Mouse (Mus musculus): ENCODE data around the gene Rasl11b. TPM values are rescaled to one million over a fixed set of nuclear protein-coding genes. Genes with fewer than 3 reads are reported as not detected.

The Rasl11b gene
- polyA plus RNA-seq, 1 experiment from 2014 or later, result 52.8 TPM

DNA sequence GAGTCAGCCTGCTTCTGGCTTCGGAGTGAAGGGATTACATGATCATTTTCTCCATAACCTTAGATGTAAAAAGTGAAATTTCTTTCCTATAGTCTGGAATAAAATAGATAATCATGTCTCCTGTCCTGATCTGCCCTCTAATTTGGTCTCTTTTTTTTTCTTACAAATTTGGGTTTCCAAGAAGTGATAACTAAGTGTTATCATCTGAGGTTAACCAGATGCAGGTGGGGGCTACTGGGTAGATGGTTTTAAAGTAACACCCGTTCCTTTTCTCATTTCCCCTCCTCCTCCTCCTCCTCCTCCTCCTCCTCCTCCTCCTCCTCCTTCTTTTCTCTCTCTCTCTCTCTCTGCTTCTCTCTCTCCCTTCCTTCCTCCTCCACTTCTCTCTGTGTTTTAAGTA lies 2.1 kb upstream of the Rasl11b start:
- H3K9ac ChIP-seq (ENCODE audit: low read length), result no peak overlapping the region
- no peaks in the 10 kb centered on the region for H3K9me3 ChIP-seq (replicated peaks; ENCODE audit: control insufficient read depth, low read length)
- H3K36me3 ChIP-seq (ENCODE audit: control insufficient read depth, insufficient read depth, low read length), result peaks cover 2% of the 10 kb centered on the region; the same call in 1 of the 2 replicates
- H3K4me2 ChIP-seq (ENCODE audit: low read depth, low read length), result no peak overlapping the region
- H3K27me3 ChIP-seq (ENCODE audit: control insufficient read depth, insufficient read depth, low read length), result no peaks in the 10 kb centered on the region
- peaks cover 35% of the 10 kb centered on the region for H3K4me1 ChIP-seq (ENCODE audit: control insufficient read depth, insufficient read depth, low read length)
- 62% methylated on average over 2 of the region's 2 CpGs for WGBS
- no peak overlapping the region for H3K27ac ChIP-seq (ENCODE audit: low read length)
- no peak overlapping the region for H3K4me3 ChIP-seq (replicated peaks; ENCODE audit: low read length)
- no peak for ATAC-seq (ENCODE audit: insufficient read depth, low FRiP score)

DNA sequence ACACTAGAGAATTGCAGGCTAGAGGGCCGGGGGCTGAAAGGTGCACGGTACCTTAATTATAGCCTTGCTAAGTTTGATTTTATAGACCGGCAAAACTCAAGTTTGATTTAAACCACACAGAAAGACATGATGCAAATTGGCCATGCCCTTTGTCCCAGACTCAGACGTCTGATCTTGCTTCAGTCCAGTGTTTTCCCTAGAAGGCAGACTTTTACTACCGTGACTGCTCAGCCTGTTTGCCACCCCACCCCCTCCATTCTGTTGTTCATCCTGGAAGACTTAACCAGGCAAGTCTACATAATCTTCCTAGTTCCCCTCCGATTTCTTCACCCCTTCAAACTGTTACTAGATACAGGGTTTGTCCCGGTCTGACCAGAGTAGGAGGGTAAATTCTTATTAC lies 1.5 kb upstream of the Rasl11b start:
- Histone ChIP-seq H3K4me1 (ENCODE audit: control insufficient read depth, insufficient read depth, low read length) (peaks cover 41% of the 10 kb centered on the region), H3K27me3 (ENCODE audit: control insufficient read depth, insufficient read depth, low read length) (no peaks in the 10 kb centered on the region), H3K9me3 (replicated peaks; ENCODE audit: control insufficient read depth, low read length) (no peaks in the 10 kb centered on the region), H3K4me2 (ENCODE audit: low read depth, low read length) (no peak overlapping the region; the same call in 1 of the 2 replicates), H3K36me3 (ENCODE audit: control insufficient read depth, insufficient read depth, low read length) (peaks cover 8% of the 10 kb centered on the region), H3K4me3 (replicated peaks; ENCODE audit: low read length) (no peak overlapping the region), H3K9ac (ENCODE audit: low read length) (no peak overlapping the region), H3K27ac (ENCODE audit: low read length) (peak overlapping the region; percentile 0; the same call in 1 of the 2 replicates)
- ATAC-seq (ENCODE audit: insufficient read depth, low FRiP score), result no peak
- WGBS, result 39% methylated on average over 7 of the region's 7 CpGs

DNA sequence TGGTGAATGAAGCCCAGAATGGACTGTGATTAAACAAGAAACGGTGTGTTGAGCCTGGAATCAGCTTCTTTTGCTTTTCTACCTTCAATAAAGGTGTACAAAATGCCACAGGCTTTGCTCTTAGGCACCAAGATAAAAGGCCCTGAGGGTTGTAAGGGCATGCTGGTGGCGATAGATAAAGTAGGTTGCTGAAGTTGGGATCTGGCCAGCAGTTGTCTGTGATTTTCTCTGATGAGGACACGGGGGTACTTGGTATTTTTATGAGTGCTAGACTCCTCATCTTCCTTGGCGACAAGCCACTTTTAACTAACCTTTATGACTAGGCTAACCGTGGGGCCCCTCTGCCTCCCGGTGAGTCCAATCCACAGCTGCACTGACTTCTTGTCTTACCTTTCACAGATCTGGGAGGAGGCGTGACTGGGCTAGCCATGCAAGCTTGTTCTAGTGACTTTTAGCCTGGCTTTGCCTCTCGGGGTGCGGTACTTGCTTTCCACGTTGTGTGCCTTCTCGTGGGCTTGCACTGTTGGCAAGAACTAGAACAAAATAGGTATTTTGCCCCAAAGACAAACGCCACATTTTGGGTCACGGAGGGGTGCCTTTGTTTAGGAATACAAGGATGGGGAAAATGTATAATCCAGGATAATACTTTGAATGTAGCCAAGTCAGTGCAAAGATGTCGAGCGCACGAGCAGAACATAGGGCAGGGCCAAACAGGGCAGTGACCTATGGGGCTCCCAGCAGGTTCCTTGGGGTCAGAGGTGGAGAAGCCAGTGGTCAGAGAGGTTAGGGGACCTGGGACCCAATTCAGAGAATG lies 852 bp upstream of the Rasl11b start:
- Histone ChIP-seq H3K9ac (ENCODE audit: low read length) (peak overlapping the region; percentile 89), H3K36me3 (ENCODE audit: control insufficient read depth, insufficient read depth, low read length) (peaks cover 13% of the 10 kb centered on the region), H3K4me1 (ENCODE audit: control insufficient read depth, insufficient read depth, low read length) (peaks cover 47% of the 10 kb centered on the region), H3K4me2 (ENCODE audit: low read depth, low read length) (peak overlapping the region; percentile 99), H3K9me3 (replicated peaks; ENCODE audit: control insufficient read depth, low read length) (no peaks in the 10 kb centered on the region), H3K27ac (ENCODE audit: low read length) (peak overlapping the region; percentile 54; the same call in 1 of the 2 replicates), H3K4me3 (replicated peaks; ENCODE audit: low read length) (peak overlapping the region; percentile 99), H3K27me3 (ENCODE audit: control insufficient read depth, insufficient read depth, low read length) (no peaks in the 10 kb centered on the region)
- WGBS, result 33% methylated on average over 16 of the region's 16 CpGs
- no peak for ATAC-seq (ENCODE audit: insufficient read depth, low FRiP score)

DNA sequence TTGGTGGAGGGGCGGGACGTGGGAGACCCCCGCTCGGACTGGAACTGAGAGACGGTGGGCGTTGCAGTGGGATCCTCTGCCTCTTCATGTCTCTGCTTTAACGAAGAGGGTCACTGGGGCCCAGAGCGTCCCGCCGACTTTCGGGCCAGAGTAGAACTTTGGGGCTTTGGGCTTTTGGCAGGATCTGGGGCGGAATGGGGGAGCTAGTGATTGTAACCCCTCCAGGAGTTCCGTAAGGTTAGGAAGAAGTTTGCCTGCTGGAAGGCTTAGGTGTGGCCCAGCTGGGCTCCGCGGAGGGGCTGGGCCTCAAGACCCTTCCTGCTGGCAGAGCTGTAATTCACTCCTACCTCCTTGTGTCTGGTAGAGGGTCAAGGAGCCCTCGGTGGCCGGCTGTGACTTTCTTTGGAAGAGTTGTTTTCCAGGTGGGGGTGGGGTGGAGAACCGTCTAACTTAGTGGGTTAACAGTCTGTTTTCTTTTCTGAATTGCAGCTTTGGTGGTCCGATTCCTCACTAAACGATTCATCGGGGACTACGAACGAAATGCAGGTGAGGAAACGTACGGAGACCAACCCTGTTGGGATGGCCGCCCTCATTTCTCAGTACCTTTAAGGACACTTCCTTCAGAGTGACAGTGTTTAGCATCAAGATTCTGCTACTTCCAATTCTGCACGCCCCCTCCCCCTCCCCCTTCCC lies 674 bp downstream of the Rasl11b start:
- Histone ChIP-seq H3K27me3 (ENCODE audit: control insufficient read depth, insufficient read depth, low read length) (no peaks in the 10 kb centered on the region), H3K36me3 (ENCODE audit: control insufficient read depth, insufficient read depth, low read length) (peaks cover 13% of the 10 kb centered on the region), H3K9ac (ENCODE audit: low read length) (peak overlapping the region; percentile 98), H3K27ac (ENCODE audit: low read length) (peak overlapping the region; percentile 84), H3K4me1 (ENCODE audit: control insufficient read depth, insufficient read depth, low read length) (peaks cover 39% of the 10 kb centered on the region), H3K4me2 (ENCODE audit: low read depth, low read length) (peak overlapping the region; percentile 99), H3K4me3 (replicated peaks; ENCODE audit: low read length) (peak overlapping the region; percentile 99), H3K9me3 (replicated peaks; ENCODE audit: control insufficient read depth, low read length) (no peaks in the 10 kb centered on the region)
- peak; percentile 9; the same call in 1 of the 2 replicates for ATAC-seq (ENCODE audit: insufficient read depth, low FRiP score)
- WGBS, result 3% methylated on average over 27 of the region's 27 CpGs

DNA sequence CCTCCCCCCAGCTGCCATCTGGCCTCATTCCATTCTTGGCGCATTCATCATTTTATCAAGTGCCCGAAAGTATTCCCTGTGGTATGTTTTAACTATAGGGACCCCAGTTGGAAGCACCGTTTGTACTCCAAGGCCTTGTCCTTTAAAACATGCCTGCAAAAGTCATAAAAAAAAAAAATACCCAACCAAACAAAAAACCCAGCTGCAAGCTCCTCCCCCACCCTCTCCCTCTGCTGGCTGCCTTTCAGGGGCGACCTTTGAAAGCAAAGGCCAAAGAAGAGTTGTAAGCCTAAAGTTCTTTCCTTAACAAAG lies 1.2 kb downstream of the Rasl11b start:
- no peaks in the 10 kb centered on the region for H3K9me3 ChIP-seq (replicated peaks; ENCODE audit: control insufficient read depth, low read length)
- 2% methylated on average over 4 of the region's 4 CpGs for WGBS
- peaks cover 13% of the 10 kb centered on the region for H3K36me3 ChIP-seq (ENCODE audit: control insufficient read depth, insufficient read depth, low read length)
- ATAC-seq (ENCODE audit: insufficient read depth, low FRiP score), result no peak
- peaks cover 39% of the 10 kb centered on the region for H3K4me1 ChIP-seq (ENCODE audit: control insufficient read depth, insufficient read depth, low read length)
- H3K4me3 ChIP-seq (replicated peaks; ENCODE audit: low read length), result peak overlapping the region; percentile 99
- H3K27me3 ChIP-seq (ENCODE audit: control insufficient read depth, insufficient read depth, low read length), result no peaks in the 10 kb centered on the region
- H3K27ac ChIP-seq (ENCODE audit: low read length), result no peak overlapping the region
- H3K4me2 ChIP-seq (ENCODE audit: low read depth, low read length), result peak overlapping the region; percentile 99
- H3K9ac ChIP-seq (ENCODE audit: low read length), result peak overlapping the region; percentile 98

DNA sequence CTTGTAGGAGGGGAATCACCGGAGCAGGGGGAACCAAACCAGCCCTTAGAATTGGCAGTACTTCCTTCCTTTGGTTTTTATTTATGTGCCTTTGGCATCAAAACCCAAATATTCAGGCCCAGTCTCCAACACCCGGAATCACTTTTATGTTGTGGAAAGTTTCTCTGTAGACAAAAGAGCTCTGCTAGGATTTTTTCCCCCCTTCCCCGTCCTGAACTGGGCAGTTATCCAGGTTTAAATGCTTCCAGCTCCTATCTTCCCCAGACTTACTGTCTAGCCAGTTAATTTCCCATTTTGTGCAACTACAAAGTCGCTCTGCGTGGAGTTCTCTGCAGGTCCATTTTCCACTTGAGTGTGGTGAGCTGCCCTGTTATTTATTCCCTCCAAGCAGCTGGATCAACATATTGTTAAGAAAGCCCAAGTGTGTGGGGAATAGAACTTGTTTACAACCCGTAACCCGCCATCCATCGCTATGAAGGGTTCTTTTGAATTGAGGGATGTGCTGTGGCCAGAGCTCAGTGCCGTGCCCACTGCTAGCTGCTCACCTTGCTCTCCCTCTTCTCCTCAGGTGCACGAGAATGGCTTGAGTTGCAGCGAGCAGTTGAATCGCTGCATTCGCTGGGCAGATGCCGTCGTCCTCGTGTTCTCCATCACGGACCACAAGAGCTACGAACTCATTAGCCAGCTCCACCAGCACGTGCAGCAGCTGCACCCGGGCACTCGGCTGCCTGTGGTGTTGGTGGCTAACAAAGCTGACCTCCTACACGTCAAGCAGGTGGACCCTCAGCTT lies 2.6 kb downstream of the Rasl11b start:
- H3K27ac ChIP-seq (ENCODE audit: low read length), result peak overlapping the region; percentile 64
- no peak for ATAC-seq (ENCODE audit: insufficient read depth, low FRiP score)
- peaks cover 39% of the 10 kb centered on the region for H3K4me1 ChIP-seq (ENCODE audit: control insufficient read depth, insufficient read depth, low read length)
- peak overlapping the region; percentile 99 for H3K4me3 ChIP-seq (replicated peaks; ENCODE audit: low read length)
- H3K9ac ChIP-seq (ENCODE audit: low read length), result peak overlapping the region; percentile 66
- peaks cover 13% of the 10 kb centered on the region for H3K36me3 ChIP-seq (ENCODE audit: control insufficient read depth, insufficient read depth, low read length)
- H3K27me3 ChIP-seq (ENCODE audit: control insufficient read depth, insufficient read depth, low read length), result no peaks in the 10 kb centered on the region
- H3K4me2 ChIP-seq (ENCODE audit: low read depth, low read length), result peak overlapping the region; percentile 99
- no peaks in the 10 kb centered on the region for H3K9me3 ChIP-seq (replicated peaks; ENCODE audit: control insufficient read depth, low read length)
- 69% methylated on average over 22 of the region's 22 CpGs for WGBS

DNA sequence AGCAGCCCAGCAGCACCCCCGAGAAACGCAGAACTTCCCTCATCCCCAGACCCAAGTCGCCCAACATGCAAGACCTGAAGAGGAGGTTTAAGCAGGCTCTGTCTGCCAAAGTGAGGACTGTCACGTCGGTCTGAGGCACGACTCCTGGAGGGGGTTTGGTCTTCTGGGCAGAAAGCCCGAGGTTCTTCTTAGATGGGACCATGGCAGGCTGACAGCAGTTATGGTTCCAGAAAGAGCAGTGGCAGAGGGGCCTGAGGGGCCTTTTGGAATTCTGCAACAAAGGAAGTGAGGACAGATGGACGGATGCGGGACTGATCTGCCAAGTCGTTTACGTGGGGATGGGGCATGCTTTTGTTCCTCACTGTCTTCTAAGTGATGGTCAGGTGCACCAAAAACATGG lies 3.4 kb downstream of the Rasl11b start:
- WGBS, result 68% methylated on average over 11 of the region's 11 CpGs
- peak overlapping the region; percentile 66; the same call in 1 of the 2 replicates for H3K9ac ChIP-seq (ENCODE audit: low read length)
- H3K27ac ChIP-seq (ENCODE audit: low read length), result no peak overlapping the region
- no peaks in the 10 kb centered on the region for H3K27me3 ChIP-seq (ENCODE audit: control insufficient read depth, insufficient read depth, low read length)
- 0 out of 2 replicates have a peak, but pooled peaks cover 4% of the 10 kb centered on the region for H3K9me3 ChIP-seq (replicated peaks; ENCODE audit: control insufficient read depth, low read length)
- H3K36me3 ChIP-seq (ENCODE audit: control insufficient read depth, insufficient read depth, low read length), result peaks cover 13% of the 10 kb centered on the region
- no peak for ATAC-seq (ENCODE audit: insufficient read depth, low FRiP score)
- peaks cover 38% of the 10 kb centered on the region for H3K4me1 ChIP-seq (ENCODE audit: control insufficient read depth, insufficient read depth, low read length)
- H3K4me3 ChIP-seq (replicated peaks; ENCODE audit: low read length), result peak overlapping the region; percentile 99
- peak overlapping the region; percentile 99 for H3K4me2 ChIP-seq (ENCODE audit: low read depth, low read length)

DNA sequence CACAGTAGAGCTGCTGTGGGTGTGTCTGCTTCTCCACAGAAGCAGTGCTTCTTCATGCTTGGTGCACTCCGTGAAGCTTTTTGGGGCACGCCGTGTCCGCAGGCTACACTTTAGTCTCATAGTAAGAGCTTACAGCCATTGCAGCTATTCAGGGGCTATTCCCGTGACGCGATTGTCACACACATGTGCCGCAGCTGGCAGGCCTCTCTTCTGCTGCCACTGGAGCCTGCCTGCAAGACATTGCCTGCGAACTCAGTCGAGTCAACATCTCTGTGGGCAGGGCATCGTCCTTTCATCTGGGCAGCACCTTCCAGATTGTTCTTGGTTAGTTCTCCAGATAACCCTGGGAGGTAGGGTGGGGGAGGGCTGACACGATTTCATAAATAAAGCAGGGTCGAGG lies 4.7 kb downstream of the Rasl11b start:
- Histone ChIP-seq H3K9ac (ENCODE audit: low read length) (no peak overlapping the region), H3K36me3 (ENCODE audit: control insufficient read depth, insufficient read depth, low read length) (peaks cover 13% of the 10 kb centered on the region), H3K4me3 (replicated peaks; ENCODE audit: low read length) (no peak overlapping the region), H3K27me3 (ENCODE audit: control insufficient read depth, insufficient read depth, low read length) (no peaks in the 10 kb centered on the region), H3K4me1 (ENCODE audit: control insufficient read depth, insufficient read depth, low read length) (peaks cover 28% of the 10 kb centered on the region), H3K4me2 (ENCODE audit: low read depth, low read length) (no peak overlapping the region), H3K27ac (ENCODE audit: low read length) (no peak overlapping the region), H3K9me3 (replicated peaks; ENCODE audit: control insufficient read depth, low read length) (0 out of 2 replicates have a peak, but pooled peaks cover 7% of the 10 kb centered on the region)
- no peak for ATAC-seq (ENCODE audit: insufficient read depth, low FRiP score)
- 76% methylated on average over 13 of the region's 13 CpGs for WGBS

Measured in stomach, embryonic 16.5 days (tissue).